Mouse (Mus musculus) neural tube, embryonic 14.5 days (tissue): ENCODE results near the gene Galnt7. TPM values are rescaled to one million over a fixed set of nuclear protein-coding genes. Genes with fewer than 3 reads are reported as not detected.

Experiments used
- ATAC-seq: fragments of 200-750 bp; cut with Nextera tagmentation; 2 replicates; pipeline ENCODE4 v1.8.0; 2017; ENCODE audit warnings: low read depth, mild to moderate bottlenecking, moderate TSS enrichment, moderate library complexity
- H3K27ac ChIP-seq: fragments of 300-500 bp; sonication (generic); 2 replicates; pipeline ENCODE4 v1.5.1; 2014; ENCODE audit warnings: low read depth, mild to moderate bottlenecking, control low read depth, low read length, moderate library complexity, mixed read lengths
- H3K27me3 ChIP-seq: fragments of 300-500 bp; sonication (generic); 2 replicates; pipeline ENCODE4 v1.6.1; 2014; ENCODE audit warnings: low read length; ENCODE audit not compliant: control insufficient read depth, insufficient read depth
- H3K36me3 ChIP-seq: fragments of 300-500 bp; sonication (generic); 2 replicates; pipeline ENCODE4 v1.6.1; 2014; ENCODE audit warnings: low read length, mixed read lengths; ENCODE audit not compliant: control insufficient read depth, insufficient read depth
- H3K4me1 ChIP-seq: fragments of 300-500 bp; sonication (generic); 2 replicates; pipeline ENCODE4 v1.6.1; 2014; ENCODE audit warnings: low read length; ENCODE audit not compliant: control insufficient read depth, insufficient read depth
- H3K4me2 ChIP-seq: fragments of 300-500 bp; sonication (generic); 2 replicates; pipeline ENCODE4 v1.6.1; 2014; ENCODE audit warnings: mild to moderate bottlenecking, low read depth, low read length, control low read depth
- H3K4me3 ChIP-seq: fragments of 300-500 bp; sonication (generic); 2 replicates; pipeline ENCODE4 v1.5.1; 2014; ENCODE audit warnings: low read depth, low read length, control low read depth, mixed read lengths
- H3K9ac ChIP-seq: fragments of 300-500 bp; sonication (generic); replicated peaks from 2 replicates; pipeline ENCODE4 v1.6.1; 2014; ENCODE audit warnings: low read depth, mild to moderate bottlenecking, control low read depth, low read length, mixed read lengths
- H3K9me3 ChIP-seq: fragments of 300-500 bp; sonication (generic); 2 replicates; pipeline ENCODE4 v1.6.1; 2016; ENCODE audit warnings: low read length; ENCODE audit not compliant: control insufficient read depth
- WGBS: fragments of 180-500 bp; shearing (Covaris S2); extraction: QIAGEN DNeasy Blood & Tissue Kit; methylation state at CpG from one replicate; pipeline ENCODE4 v1.1.7; 2014; 5-methylcytosine and 5-hydroxymethylcytosine counted together
- polyA plus RNA-seq: library from polyadenylated mRNA; unstranded; fragments of >200 nt; fragmentation: Nextera tagmentation; extraction: Ambion mirVana; gene quantifications from 2 replicates; pipeline ENCODE4 v1.2.1, GENCODE M21; 2014

The Galnt7 gene
- polyA plus RNA-seq, 1 experiment from 2014 or later = 14.7 TPM

- Histone ChIP-seq H3K36me3 (no peaks in the 10 kb centered on the region), H3K27me3 (no peaks in the 10 kb centered on the region), H3K4me3 (no peak overlapping the region), H3K27ac (no peak overlapping the region), H3K9ac (no peak overlapping the region), H3K9me3 (no peaks in the 10 kb centered on the region), H3K4me1 (no peaks in the 10 kb centered on the region), H3K4me2 (no peak overlapping the region)
- no peak for ATAC-seq
- WGBS = 95% methylated on average over 5 of the region's 5 CpGs
Observed at GRCm38 (mm10) chr8:57585128-57585442, 67.7 kb downstream of the Galnt7 start.

GRCm38 (mm10) chr8:57584416-57585127 lies 68.3 kb downstream of the Galnt7 start:
- Histone ChIP-seq H3K9me3 (no peaks in the 10 kb centered on the region), H3K27ac (no peak overlapping the region), H3K4me3 (no peak overlapping the region), H3K4me1 (no peaks in the 10 kb centered on the region), H3K27me3 (no peaks in the 10 kb centered on the region), H3K9ac (no peak overlapping the region), H3K4me2 (no peak overlapping the region), H3K36me3 (no peaks in the 10 kb centered on the region)
- no peak; the same call in 1 of the 2 replicates for ATAC-seq
- WGBS = 56% methylated on average over 8 of the region's 8 CpGs

GRCm38 (mm10) chr8:57579845-57580244 lies 73.0 kb downstream of the Galnt7 start:
- Histone ChIP-seq H3K4me2 (no peak overlapping the region), H3K36me3 (no peaks in the 10 kb centered on the region), H3K9me3 (no peaks in the 10 kb centered on the region), H3K9ac (no peak overlapping the region), H3K27ac (no peak overlapping the region), H3K4me3 (no peak overlapping the region), H3K27me3 (no peaks in the 10 kb centered on the region), H3K4me1 (no peaks in the 10 kb centered on the region)
- no peak for ATAC-seq
- 74% methylated on average over 6 of the region's 6 CpGs for WGBS

- H3K36me3 ChIP-seq = no peaks in the 10 kb centered on the region
- H3K4me3 ChIP-seq = no peak overlapping the region
- H3K4me1 ChIP-seq = no peaks in the 10 kb centered on the region
- H3K27me3 ChIP-seq = no peaks in the 10 kb centered on the region
- no peaks in the 10 kb centered on the region for H3K9me3 ChIP-seq
- ATAC-seq = no peak
- H3K27ac ChIP-seq = no peak overlapping the region
- 76% methylated on average over 5 of the region's 5 CpGs for WGBS
- no peak overlapping the region for H3K4me2 ChIP-seq
- H3K9ac ChIP-seq = no peak overlapping the region
Observed at GRCm38 (mm10) chr8:57577301-57577700, 75.5 kb downstream of the Galnt7 start.

- WGBS = 12% methylated on average over 7 of the region's 7 CpGs
Observed at GRCm38 (mm10) chr8:57576238-57576637, 76.6 kb downstream of the Galnt7 start.

GRCm38 (mm10) chr8:57575336-57575735 lies 77.5 kb downstream of the Galnt7 start:
- Histone ChIP-seq H3K4me1 (no peaks in the 10 kb centered on the region), H3K36me3 (no peaks in the 10 kb centered on the region), H3K27me3 (no peaks in the 10 kb centered on the region), H3K4me2 (no peak overlapping the region), H3K27ac (no peak overlapping the region), H3K4me3 (no peak overlapping the region), H3K9me3 (no peaks in the 10 kb centered on the region), H3K9ac (no peak overlapping the region)
- WGBS = 81% methylated on average over 9 of the region's 9 CpGs
- ATAC-seq = no peak

More at GRCm38 (mm10) chr8:57576238-57576637, 76.6 kb downstream of the Galnt7 start:
- Histone ChIP-seq H3K27ac (no peak overlapping the region), H3K4me3 (no peak overlapping the region), H3K9me3 (no peaks in the 10 kb centered on the region), H3K36me3 (no peaks in the 10 kb centered on the region), H3K4me2 (no peak overlapping the region), H3K4me1 (no peaks in the 10 kb centered on the region), H3K9ac (no peak overlapping the region), H3K27me3 (no peaks in the 10 kb centered on the region)
- ATAC-seq = peak; percentile 82; the same call in 1 of the 2 replicates

GRCm38 (mm10) chr8:57574398-57574797 lies 78.4 kb downstream of the Galnt7 start:
- no peak overlapping the region for H3K4me2 ChIP-seq
- H3K36me3 ChIP-seq = no peaks in the 10 kb centered on the region
- 5% methylated on average over 7 of the region's 7 CpGs for WGBS
- no peaks in the 10 kb centered on the region for H3K4me1 ChIP-seq
- no peak overlapping the region for H3K27ac ChIP-seq
- H3K9ac ChIP-seq = no peak overlapping the region
- no peaks in the 10 kb centered on the region for H3K9me3 ChIP-seq
- H3K27me3 ChIP-seq = no peaks in the 10 kb centered on the region
- ATAC-seq = peak; percentile 90
- no peak overlapping the region for H3K4me3 ChIP-seq

- no peak for ATAC-seq
- no peaks in the 10 kb centered on the region for H3K27me3 ChIP-seq
- no peak overlapping the region for H3K4me3 ChIP-seq
- H3K4me2 ChIP-seq = no peak overlapping the region
- H3K36me3 ChIP-seq = no peaks in the 10 kb centered on the region
- H3K4me1 ChIP-seq = 0 out of 2 replicates have a peak, but pooled peaks cover 2% of the 10 kb centered on the region
- H3K27ac ChIP-seq = no peak overlapping the region
- no peaks in the 10 kb centered on the region for H3K9me3 ChIP-seq
- WGBS = 87% methylated on average over 6 of the region's 6 CpGs
- no peak overlapping the region for H3K9ac ChIP-seq
Observed at GRCm38 (mm10) chr8:57573844-57574243, 79.0 kb downstream of the Galnt7 start.

GRCm38 (mm10) chr8:57569886-57570285 lies 82.9 kb downstream of the Galnt7 start:
- no peak overlapping the region for H3K4me3 ChIP-seq
- no peaks in the 10 kb centered on the region for H3K9me3 ChIP-seq
- no peaks in the 10 kb centered on the region for H3K27me3 ChIP-seq
- no peak overlapping the region for H3K27ac ChIP-seq
- H3K36me3 ChIP-seq = no peaks in the 10 kb centered on the region
- ATAC-seq = no peak
- H3K9ac ChIP-seq = no peak overlapping the region
- H3K4me2 ChIP-seq = no peak overlapping the region
- WGBS = 78% methylated on average over 6 of the region's 6 CpGs
- peaks cover 12% of the 10 kb centered on the region; the same call in 1 of the 2 replicates for H3K4me1 ChIP-seq
